16 mouse cellular contexts compared by ENCODE assay signal in genomic region chr11:102803453-102803852, GRCm38 (mm10). TPM values are rescaled to one million over a fixed set of nuclear protein-coding genes. Genes with fewer than 3 reads are reported as not detected.
"Had no signal": no experiment of that assay in that cellular context is flagged by ENCODE, and none has a peak within 500 bp of the region (broad histone marks: within the 10 kb centered on the region; RNA-seq: fewer than 3 reads in every experiment).

No protein-coding gene starts in this region.

- ATAC-seq: liver, postnatal 0 days; midbrain, embryonic 13.5 days; midbrain, embryonic 15.5 days had no signal

- DNase-seq: liver, postnatal 0 days; lung, embryonic 14.5 days; lung, postnatal 14 days; lung, postnatal 36 days; right cerebral cortex, postnatal 14 days; thymus, postnatal 14 days; thymus, postnatal 36 days had no signal

- H3K4me3 ChIP-seq: liver, embryonic 15.5 days; megakaryocyte, embryonic 14.5 days; midbrain, embryonic 13.5 days; midbrain, embryonic 15.5 days; neural tube, embryonic 12.5 days; stomach, embryonic 15.5 days had no signal

- H3K36me3 ChIP-seq: liver, embryonic 15.5 days had no signal

- H3K27me3 ChIP-seq: liver, embryonic 15.5 days; midbrain, embryonic 13.5 days; midbrain, embryonic 15.5 days; neural tube, embryonic 12.5 days; stomach, embryonic 15.5 days had no signal

- H3K4me2 ChIP-seq: liver, embryonic 15.5 days; lung, embryonic 14.5 days; midbrain, embryonic 11.5 days; midbrain, embryonic 13.5 days; midbrain, embryonic 15.5 days; neural tube, embryonic 12.5 days; stomach, embryonic 15.5 days had no signal

- H3K4me1 ChIP-seq: liver, embryonic 15.5 days; megakaryocyte, embryonic 14.5 days; midbrain, embryonic 13.5 days; midbrain, embryonic 15.5 days; neural tube, embryonic 12.5 days; stomach, embryonic 15.5 days had no signal

- H3K9ac ChIP-seq: liver, embryonic 15.5 days; liver, postnatal 0 days; lung, embryonic 14.5 days; midbrain, embryonic 13.5 days; midbrain, embryonic 15.5 days; neural tube, embryonic 12.5 days; stomach, embryonic 15.5 days had no signal

- H3K27ac ChIP-seq: liver, embryonic 15.5 days; macrophage; midbrain, embryonic 13.5 days; midbrain, embryonic 15.5 days; neural tube, embryonic 12.5 days; stomach, embryonic 15.5 days; stomach, postnatal 0 days had no signal

- H3K9me3 ChIP-seq: liver, embryonic 15.5 days; megakaryocyte, embryonic 14.5 days; midbrain, embryonic 15.5 days; neural tube, embryonic 12.5 days; stomach, embryonic 15.5 days had no signal

RNA-seq across cellular contexts. Expression of gene Gjc1, which starts 16.0 kb away (rescaled TPM):
- polyA plus RNA-seq: macrophage had no signal

RNA-seq across cellular contexts. Expression of gene Higd1b, which starts 32.2 kb away (rescaled TPM):
- polyA plus RNA-seq: liver, embryonic 15.5 days; liver, postnatal 0 days; macrophage; midbrain, embryonic 11.5 days; neural tube, embryonic 12.5 days had no signal
